Mouse (Mus musculus) olfactory bulb, adult 2 months (tissue): Measurements from ENCODE around the gene Ube2v1.

Experiments used
- CTCF ChIP-seq: fragments of 200-500 bp; IDR thresholded peaks from 2 replicates; pipeline ENCODE4 v1.5.1; 2012; ENCODE audit warnings: low read depth, mild to moderate bottlenecking, low read length, moderate library complexity; ENCODE audit not compliant: insufficient read depth
- POLR2A ChIP-seq: fragments of 200-500 bp; IDR thresholded peaks from 2 replicates; pipeline ENCODE4 v1.6.1; 2012; ENCODE audit warnings: mild to moderate bottlenecking, low read depth, low read length, moderate library complexity; ENCODE audit not compliant: insufficient read depth

GRCm38 (mm10) chr2:167569934-167570651, 61.8 kb downstream of the Ube2v1 start:
- TF ChIP-seq CTCF = no peak
- no peak for TF ChIP-seq POLR2A
